Mouse (Mus musculus): ENCODE measurements at regions not wholly inside any gene's neighbourhood (a gene's known extent, or its start where the extent isn't known, plus 50 kb on each side); places are given as distances from the start of the nearest gene placed in this dataset.

GRCm38 (mm10) chr5:111863922-111864321 is 130.2 kb downstream of the Gm26897 start:
- no peaks in the 10 kb centered on the region for H3K36me3 ChIP-seq
- no peak overlapping the region for H3K4me3 ChIP-seq (replicated peaks)
- no peak overlapping the region for H3K9ac ChIP-seq (replicated peaks)
- H3K27me3 ChIP-seq (replicated peaks): 0 out of 2 replicates have a peak, but pooled peaks cover 10% of the 10 kb centered on the region
- H3K27ac ChIP-seq (replicated peaks): no peak overlapping the region; the same call in 1 of the 2 replicates
- 69% methylated on average over 7 of the region's 7 CpGs for WGBS
- H3K4me1 ChIP-seq: peaks cover 7% of the 10 kb centered on the region; the same call in 1 of the 2 replicates
- no peaks in the 10 kb centered on the region for H3K9me3 ChIP-seq (replicated peaks)
- no peak overlapping the region for H3K4me2 ChIP-seq
- no peak for ATAC-seq (ENCODE audit: low FRiP score)

DNA sequence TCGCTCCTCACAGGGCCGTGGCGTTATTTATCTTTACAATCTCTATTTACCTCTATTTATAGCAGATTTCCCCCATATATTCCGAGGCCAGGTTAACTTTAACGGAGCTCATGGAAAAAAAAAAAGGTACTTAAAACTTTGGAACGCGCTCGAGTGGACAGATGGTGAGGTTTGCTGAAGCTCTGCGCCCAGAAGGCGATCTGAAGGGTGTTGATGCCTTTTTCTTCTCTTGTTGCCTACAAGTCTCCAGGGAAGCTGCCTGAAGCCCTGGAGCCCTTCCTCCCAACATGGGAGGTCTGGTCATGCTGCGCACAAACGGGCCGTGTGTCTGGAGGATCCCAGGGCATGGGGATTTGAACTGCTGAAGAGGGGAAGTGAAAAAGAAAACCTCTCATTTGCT is 130.9 kb downstream of the Gm26897 start:
- no peak for ATAC-seq (ENCODE audit: low FRiP score)
- Histone ChIP-seq H3K9me3 (replicated peaks) (no peaks in the 10 kb centered on the region), H3K4me1 (peaks cover 14% of the 10 kb centered on the region), H3K9ac (replicated peaks) (no peak overlapping the region), H3K36me3 (no peaks in the 10 kb centered on the region), H3K4me3 (replicated peaks) (no peak overlapping the region), H3K27ac (replicated peaks) (no peak overlapping the region), H3K27me3 (replicated peaks) (0 out of 2 replicates have a peak, but pooled peaks cover 10% of the 10 kb centered on the region), H3K4me2 (no peak overlapping the region)
- 45% methylated on average over 13 of the region's 13 CpGs for WGBS

DNA sequence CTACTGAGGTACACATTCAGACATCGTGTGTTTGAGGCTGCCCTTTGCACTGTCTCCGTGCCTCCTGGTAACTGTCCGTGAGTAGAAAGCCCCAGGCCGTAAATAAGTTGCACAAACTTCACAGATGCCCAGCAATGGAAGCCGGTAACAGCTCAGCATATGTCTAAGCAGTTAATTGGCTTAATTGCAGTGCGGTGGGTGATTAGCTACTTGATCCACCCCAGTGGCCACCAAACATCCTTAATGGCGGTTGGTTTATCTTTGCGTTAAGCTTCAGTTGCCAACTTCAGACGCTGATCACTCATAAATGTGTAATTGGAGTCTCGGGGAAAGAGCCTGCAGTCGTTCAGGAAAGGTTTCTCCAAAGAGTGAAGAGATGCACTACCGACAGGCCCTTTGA is 135.3 kb downstream of the Gm26897 start:
- ATAC-seq (ENCODE audit: low FRiP score): no peak; the same call in 1 of the 2 replicates
- 42% methylated on average over 12 of the region's 12 CpGs for WGBS

DNA sequence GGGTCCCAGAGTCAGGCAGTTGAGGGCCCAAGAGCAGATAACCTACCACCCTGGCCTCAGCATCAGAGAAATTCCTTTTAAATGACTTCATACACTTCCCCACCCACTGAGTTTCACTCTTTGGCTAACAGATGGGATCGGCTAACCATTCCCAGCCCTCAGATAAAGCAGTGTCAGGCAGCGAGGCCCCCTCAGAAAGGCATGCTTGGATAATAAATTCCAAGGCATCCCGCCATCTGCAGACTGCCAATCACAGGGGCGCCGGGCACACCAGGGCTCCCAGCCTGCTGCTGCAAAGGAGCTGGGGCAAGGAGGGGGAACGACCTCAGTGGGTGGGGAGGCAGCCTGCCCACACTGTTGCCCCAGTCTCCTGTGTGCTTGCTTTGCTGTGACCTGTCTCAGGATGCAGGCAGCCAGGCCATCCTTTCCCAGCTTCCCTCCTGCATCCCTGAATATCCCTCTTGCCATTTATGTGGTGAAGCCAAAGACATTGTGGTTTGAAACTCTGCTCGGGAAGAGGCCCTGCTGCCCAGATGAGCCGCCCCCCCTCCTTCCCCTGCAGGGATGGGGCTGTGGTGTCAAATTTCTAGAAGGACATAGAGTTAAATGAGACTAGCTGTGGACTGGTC is 143.6 kb downstream of the Gm26897 start:
- ATAC-seq (ENCODE audit: low FRiP score): no peak
- Histone ChIP-seq H3K27me3 (replicated peaks) (0 out of 2 replicates have a peak, but pooled peaks cover 2% of the 10 kb centered on the region), H3K9me3 (replicated peaks) (no peaks in the 10 kb centered on the region), H3K4me3 (replicated peaks) (no peak overlapping the region), H3K27ac (replicated peaks) (no peak overlapping the region), H3K4me2 (no peak overlapping the region), H3K36me3 (no peaks in the 10 kb centered on the region), H3K4me1 (peaks cover 7% of the 10 kb centered on the region), H3K9ac (replicated peaks) (no peak overlapping the region)
- 7% methylated on average over 8 of the region's 8 CpGs for WGBS

More for the DNA sequence above, 135.3 kb downstream of the Gm26897 start:
- Histone ChIP-seq H3K27ac (replicated peaks) (no peak overlapping the region), H3K36me3 (no peaks in the 10 kb centered on the region), H3K27me3 (replicated peaks) (0 out of 2 replicates have a peak, but pooled peaks cover 7% of the 10 kb centered on the region), H3K9me3 (replicated peaks) (peaks cover 10% of the 10 kb centered on the region), H3K4me2 (no peak overlapping the region), H3K4me3 (replicated peaks) (no peak overlapping the region), H3K9ac (replicated peaks) (no peak overlapping the region), H3K4me1 (peaks cover 14% of the 10 kb centered on the region)

- H3K36me3 ChIP-seq: no peaks in the 10 kb centered on the region
- H3K27me3 ChIP-seq (replicated peaks): 0 out of 2 replicates have a peak, but pooled peaks cover 2% of the 10 kb centered on the region
- H3K9ac ChIP-seq (replicated peaks): no peak overlapping the region
- H3K4me2 ChIP-seq: no peak overlapping the region
- no peaks in the 10 kb centered on the region for H3K9me3 ChIP-seq (replicated peaks)
- H3K4me3 ChIP-seq (replicated peaks): no peak overlapping the region
- no peak overlapping the region for H3K27ac ChIP-seq (replicated peaks)
- no peak for ATAC-seq (ENCODE audit: low FRiP score)
- H3K4me1 ChIP-seq: peaks cover 7% of the 10 kb centered on the region
Observed at GRCm38 (mm10) chr5:111879044-111879443, 145.3 kb downstream of the Gm26897 start.

DNA sequence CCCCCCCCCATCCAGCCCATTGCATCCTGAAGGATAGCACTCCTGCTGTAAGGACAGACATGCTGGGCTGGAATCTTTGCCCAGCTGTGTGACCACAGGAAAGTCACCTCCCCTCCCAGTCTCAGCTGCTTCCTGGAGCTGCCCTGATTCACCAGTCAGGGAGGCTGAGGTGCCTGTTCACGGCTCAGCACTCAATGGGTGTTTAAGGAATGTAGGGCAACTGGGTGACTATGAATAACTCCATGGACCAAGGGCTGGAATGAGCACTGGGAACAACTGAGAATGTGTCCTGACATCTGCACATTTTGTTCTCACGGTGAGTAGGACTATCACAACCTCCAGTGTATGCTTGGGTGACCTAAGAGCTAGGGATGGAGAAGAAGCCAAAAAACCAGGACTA is 146.5 kb downstream of the Gm26897 start:
- Histone ChIP-seq H3K4me1 (peaks cover 7% of the 10 kb centered on the region), H3K27me3 (replicated peaks) (peaks cover 8% of the 10 kb centered on the region; the same call in 1 of the 2 replicates), H3K9ac (replicated peaks) (no peak overlapping the region), H3K36me3 (no peaks in the 10 kb centered on the region), H3K27ac (replicated peaks) (no peak overlapping the region), H3K4me3 (replicated peaks) (no peak overlapping the region), H3K4me2 (no peak overlapping the region), H3K9me3 (replicated peaks) (no peaks in the 10 kb centered on the region)
- no peak for ATAC-seq (ENCODE audit: low FRiP score)
- WGBS: 74% methylated on average over 2 of the region's 2 CpGs

DNA sequence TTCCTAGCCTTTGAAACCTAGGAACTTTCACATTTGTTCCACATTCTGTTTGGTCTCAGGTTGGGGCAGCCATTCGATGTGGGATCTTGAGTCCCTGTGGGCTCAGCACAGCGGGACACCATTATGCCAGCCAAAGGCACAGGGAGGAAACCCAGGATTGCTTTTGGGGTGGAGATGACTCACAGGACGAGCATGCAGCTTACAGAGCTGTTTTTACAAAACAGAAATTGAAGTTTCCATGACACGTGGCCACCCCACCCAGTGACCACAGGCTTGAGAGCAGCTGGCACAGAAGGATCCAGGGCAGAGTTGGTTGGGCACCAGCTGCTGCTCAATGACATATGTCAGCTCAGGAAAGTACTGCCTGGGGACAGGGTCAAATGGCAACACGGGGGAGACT is 147.8 kb downstream of the Gm26897 start:
- Histone ChIP-seq H3K4me1 (peaks cover 13% of the 10 kb centered on the region), H3K27me3 (replicated peaks) (peaks cover 9% of the 10 kb centered on the region; the same call in 1 of the 2 replicates), H3K4me2 (no peak overlapping the region), H3K36me3 (no peaks in the 10 kb centered on the region), H3K4me3 (replicated peaks) (no peak overlapping the region), H3K9ac (replicated peaks) (no peak overlapping the region), H3K27ac (replicated peaks) (no peak overlapping the region), H3K9me3 (replicated peaks) (no peaks in the 10 kb centered on the region)
- 38% methylated on average over 5 of the region's 5 CpGs for WGBS
- no peak for ATAC-seq (ENCODE audit: low FRiP score)

DNA sequence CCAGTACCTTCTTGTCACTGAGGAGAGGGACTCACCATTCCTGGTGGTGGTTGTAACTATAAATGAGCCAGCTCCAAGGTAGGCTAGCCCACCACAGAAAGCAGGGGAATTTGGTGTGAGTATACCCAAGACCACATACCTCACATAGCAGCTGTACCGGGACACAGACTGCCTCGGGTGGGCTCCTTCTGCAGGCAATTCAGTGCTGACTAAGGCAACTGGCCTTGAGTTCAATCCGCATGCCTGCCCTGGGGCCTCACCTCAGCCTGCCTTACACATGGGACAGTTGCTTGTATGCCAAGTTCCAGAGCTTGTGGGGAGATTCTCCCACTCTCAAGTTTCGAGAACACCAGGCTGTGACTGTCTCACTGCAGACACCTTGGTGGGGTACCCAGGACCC is 153.6 kb downstream of the Gm26897 start:
- no peak overlapping the region for H3K27ac ChIP-seq (replicated peaks)
- no peaks in the 10 kb centered on the region for H3K36me3 ChIP-seq
- H3K9me3 ChIP-seq (replicated peaks): no peaks in the 10 kb centered on the region
- 73% methylated on average over 4 of the region's 4 CpGs for WGBS
- ATAC-seq (ENCODE audit: low FRiP score): no peak
- H3K27me3 ChIP-seq (replicated peaks): peaks cover 16% of the 10 kb centered on the region
- H3K4me1 ChIP-seq: peaks cover 22% of the 10 kb centered on the region
- no peak overlapping the region for H3K4me3 ChIP-seq (replicated peaks)
- H3K4me2 ChIP-seq: no peak overlapping the region
- no peak overlapping the region for H3K9ac ChIP-seq (replicated peaks)

DNA sequence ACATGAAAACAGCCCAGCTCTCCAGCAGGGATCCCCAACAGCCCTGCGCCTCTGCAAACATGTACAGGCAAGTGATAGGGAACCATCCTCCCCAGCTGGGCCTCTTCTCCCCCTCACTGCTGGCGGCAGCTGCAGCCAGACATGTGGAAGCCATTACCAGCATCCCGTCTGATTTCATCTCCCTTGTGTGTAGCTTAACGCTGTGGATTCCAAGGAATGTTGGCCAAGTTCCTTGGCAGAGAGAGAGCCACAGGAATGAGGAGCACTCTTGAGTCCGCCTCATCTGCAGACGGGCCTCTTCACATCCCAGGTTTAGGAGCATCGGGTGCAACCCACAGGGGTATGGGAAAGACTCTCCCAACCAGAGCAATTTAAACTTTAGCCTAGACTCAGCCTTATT is 157.1 kb downstream of the Gm26897 start:
- no peak for ATAC-seq (ENCODE audit: low FRiP score)
- H3K27me3 ChIP-seq (replicated peaks): peaks cover 15% of the 10 kb centered on the region
- H3K9me3 ChIP-seq (replicated peaks): no peaks in the 10 kb centered on the region
- no peak overlapping the region; the same call in 1 of the 2 replicates for H3K4me2 ChIP-seq
- H3K4me1 ChIP-seq: peaks cover 42% of the 10 kb centered on the region
- no peak overlapping the region for H3K4me3 ChIP-seq (replicated peaks)
- 45% methylated on average over 7 of the region's 7 CpGs for WGBS
- H3K36me3 ChIP-seq: no peaks in the 10 kb centered on the region
- no peak overlapping the region for H3K27ac ChIP-seq (replicated peaks)
- H3K9ac ChIP-seq (replicated peaks): no peak overlapping the region

GRCm38 (mm10) chr5:111891261-111891693 is 157.6 kb downstream of the Gm26897 start:
- no peak overlapping the region for H3K4me3 ChIP-seq (replicated peaks)
- no peaks in the 10 kb centered on the region for H3K9me3 ChIP-seq (replicated peaks)
- H3K27me3 ChIP-seq (replicated peaks): peaks cover 20% of the 10 kb centered on the region
- WGBS: 73% methylated on average over 8 of the region's 8 CpGs
- peak overlapping the region; percentile 18 for H3K27ac ChIP-seq (replicated peaks)
- peaks cover 37% of the 10 kb centered on the region for H3K4me1 ChIP-seq
- H3K36me3 ChIP-seq: no peaks in the 10 kb centered on the region
- H3K4me2 ChIP-seq: no peak overlapping the region
- H3K9ac ChIP-seq (replicated peaks): no peak overlapping the region
- no peak for ATAC-seq (ENCODE audit: low FRiP score)

DNA sequence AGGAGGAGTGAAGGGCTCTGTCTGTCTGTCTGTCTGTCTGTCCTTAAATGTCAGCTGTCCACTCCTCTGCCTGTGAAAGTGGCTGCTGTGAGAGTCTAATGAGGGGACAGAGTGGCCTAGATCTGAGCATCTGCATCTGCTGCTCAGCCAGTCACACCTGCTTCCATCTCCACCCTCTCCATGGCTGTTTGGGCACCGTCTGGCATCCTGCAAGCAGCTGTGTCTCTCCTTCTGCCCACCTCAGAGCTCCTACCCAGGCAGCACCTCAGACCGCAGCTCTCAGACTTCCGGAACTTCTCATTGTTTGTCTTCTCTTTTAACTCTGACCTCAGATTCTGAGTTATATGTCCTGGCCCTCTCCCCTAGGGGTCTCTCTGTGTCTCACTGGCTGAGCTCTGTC is 159.2 kb downstream of the Gm26897 start:
- Histone ChIP-seq H3K9me3 (replicated peaks) (no peaks in the 10 kb centered on the region), H3K4me3 (replicated peaks) (no peak overlapping the region), H3K4me1 (peaks cover 36% of the 10 kb centered on the region), H3K9ac (replicated peaks) (no peak overlapping the region), H3K27ac (replicated peaks) (no peak overlapping the region), H3K4me2 (no peak overlapping the region), H3K36me3 (no peaks in the 10 kb centered on the region), H3K27me3 (replicated peaks) (peaks cover 10% of the 10 kb centered on the region)
- WGBS: 45% methylated on average over 3 of the region's 3 CpGs
- ATAC-seq (ENCODE audit: low FRiP score): no peak

DNA sequence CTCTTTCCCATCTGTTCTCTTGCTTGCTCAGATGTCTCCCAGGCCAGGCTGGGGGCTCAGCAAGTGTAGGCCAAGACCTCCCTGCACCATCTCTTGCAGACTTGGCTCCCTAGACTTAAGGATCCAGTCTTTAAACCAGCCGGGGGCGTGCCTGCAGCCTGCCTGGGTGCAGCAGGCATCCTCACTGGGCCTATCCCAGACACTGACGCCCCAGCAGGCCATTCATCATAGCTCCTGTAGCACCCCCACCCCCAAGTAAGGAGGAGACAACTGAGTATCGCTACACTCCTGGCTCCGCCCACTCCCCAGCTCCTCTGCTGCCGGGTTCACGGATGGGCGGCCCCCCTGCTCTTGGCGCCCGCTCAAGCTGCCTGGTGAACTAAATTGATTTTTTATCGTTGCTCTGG is 160.2 kb downstream of the Gm26897 start:
- Histone ChIP-seq H3K9ac (replicated peaks) (no peak overlapping the region), H3K27me3 (replicated peaks) (peaks cover 18% of the 10 kb centered on the region), H3K9me3 (replicated peaks) (no peaks in the 10 kb centered on the region), H3K36me3 (no peaks in the 10 kb centered on the region), H3K4me3 (replicated peaks) (no peak overlapping the region; the same call in 1 of the 2 replicates), H3K4me2 (peak overlapping the region; percentile 50), H3K27ac (replicated peaks) (peak overlapping the region; percentile 52), H3K4me1 (peaks cover 46% of the 10 kb centered on the region)
- WGBS: 3% methylated on average over 11 of the region's 11 CpGs
- ATAC-seq (ENCODE audit: low FRiP score): peak; percentile 86
